Mouse (Mus musculus): ENCODE results near the gene Lin9.
A peak's percentile ranks its signal among the peaks of the same experiment; 100 is the strongest.
"Not testable (repeated sequence)": the region's sequence is repeated elsewhere in the genome, so short reads cannot be mapped to it uniquely, and the experiment has no call there.

The Lin9 gene

DNA sequence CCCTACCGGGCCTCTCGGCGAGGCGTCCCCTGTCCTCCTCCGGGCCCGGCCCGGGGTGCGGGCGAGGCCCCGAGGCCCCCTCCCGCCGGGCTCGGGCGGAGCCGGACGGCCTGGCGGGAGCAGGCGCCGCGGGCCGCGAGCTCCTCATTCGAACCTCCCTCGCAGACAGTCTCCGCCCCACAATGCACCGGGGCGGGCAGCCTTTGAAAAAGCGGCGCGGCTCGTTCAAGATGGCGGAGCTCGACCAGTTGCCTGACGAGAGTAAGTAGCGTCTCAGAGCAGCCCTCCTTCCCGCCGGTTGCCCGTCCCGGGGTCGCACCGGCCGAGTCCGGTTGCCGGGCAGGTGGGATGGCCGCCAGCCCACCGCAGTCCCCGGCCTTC lies at the start of gene Lin9:
TSS of gene Lin9 (plus strand) at position 14 of the 381 bp plus-strand sequence.
- DNase-seq (ENCODE audit: low read depth in 1 of 2, low spot score in 2 of 2), result peak; percentile 60 to 83

DNA sequence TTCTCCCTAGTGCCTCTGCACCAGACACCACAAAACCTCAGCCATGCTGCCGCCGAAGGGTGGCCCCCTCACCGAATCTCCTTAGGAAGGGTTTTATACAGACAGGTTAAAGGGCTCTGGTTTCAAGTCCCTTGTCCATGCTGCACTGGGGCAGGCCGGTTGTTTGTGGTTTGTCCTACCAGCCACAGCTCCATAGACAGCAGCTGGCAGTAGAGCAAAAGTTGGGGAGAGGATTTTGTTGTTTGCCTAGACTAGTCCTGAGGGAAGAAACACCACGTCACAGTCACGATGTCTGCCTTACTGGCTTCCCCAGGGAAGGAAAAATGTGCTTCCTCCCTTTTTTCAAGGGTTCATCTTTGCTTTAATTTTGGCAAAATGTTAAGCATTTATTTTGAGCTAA lies 40.4 kb upstream of the Lin9 start:
- DNase-seq (ENCODE audit: low read depth in 1 of 2, low spot score in 2 of 2), result no peak

DNA sequence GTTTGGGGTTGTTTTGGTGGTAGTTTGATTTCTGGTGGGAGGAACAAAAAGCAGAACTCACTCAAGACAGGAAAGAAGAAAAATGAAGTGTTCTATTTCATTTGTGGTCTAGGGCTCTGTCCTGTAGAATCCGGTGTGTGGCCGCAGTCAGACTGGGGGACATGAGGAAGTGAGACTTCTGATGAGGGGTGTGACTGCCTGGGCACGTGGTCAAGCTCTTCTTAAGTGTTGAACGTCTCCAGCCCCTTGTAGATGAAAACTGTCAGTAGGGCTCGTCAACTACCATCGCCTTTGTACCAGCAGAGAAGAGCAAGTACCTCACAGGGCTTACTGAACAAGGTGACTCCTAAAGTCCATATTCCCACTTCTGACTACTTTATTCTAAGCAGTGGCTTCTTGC lies 39.1 kb upstream of the Lin9 start:
- DNase-seq (ENCODE audit: low read depth in 1 of 2, low spot score in 2 of 2), result peak; percentile 47 to 56

GRCm38 (mm10) chr1:180604579-180604978 lies 36.4 kb upstream of the Lin9 start:
- DNase-seq (ENCODE audit: low read depth in 1 of 2, low spot score in 2 of 2), result no peak

DNA sequence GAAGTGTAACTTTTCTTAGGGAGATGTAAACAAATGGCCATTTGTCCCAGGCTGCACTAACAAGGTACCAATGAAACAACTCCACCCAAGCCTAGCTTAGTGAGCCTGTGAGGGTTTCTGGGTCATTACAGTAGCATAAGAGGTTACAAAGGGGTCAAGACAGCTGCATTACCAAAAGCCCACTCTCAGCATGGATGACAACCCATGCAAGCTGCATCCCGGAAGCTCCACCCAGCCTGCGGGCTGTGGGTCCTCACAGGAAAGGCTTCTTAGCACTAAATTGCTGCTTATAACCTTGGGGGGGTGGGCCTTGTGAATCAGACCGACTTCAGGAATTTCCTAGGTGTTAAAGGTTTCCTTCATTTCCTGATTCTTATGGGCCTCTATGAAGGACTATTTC lies 34.8 kb upstream of the Lin9 start:
- DNase-seq (ENCODE audit: low read depth in 1 of 2, low spot score in 2 of 2), result no peak

- no peak for DNase-seq (ENCODE audit: low read depth in 1 of 2, low spot score in 2 of 2)
These were observed 34.0 kb upstream of the Lin9 start for GRCm38 (mm10) chr1:180606796-180607577.

- DNase-seq (ENCODE audit: low read depth in 1 of 2, low spot score in 2 of 2), result no peak
These were observed 33.4 kb upstream of the Lin9 start for GRCm38 (mm10) chr1:180607578-180607879.

DNA sequence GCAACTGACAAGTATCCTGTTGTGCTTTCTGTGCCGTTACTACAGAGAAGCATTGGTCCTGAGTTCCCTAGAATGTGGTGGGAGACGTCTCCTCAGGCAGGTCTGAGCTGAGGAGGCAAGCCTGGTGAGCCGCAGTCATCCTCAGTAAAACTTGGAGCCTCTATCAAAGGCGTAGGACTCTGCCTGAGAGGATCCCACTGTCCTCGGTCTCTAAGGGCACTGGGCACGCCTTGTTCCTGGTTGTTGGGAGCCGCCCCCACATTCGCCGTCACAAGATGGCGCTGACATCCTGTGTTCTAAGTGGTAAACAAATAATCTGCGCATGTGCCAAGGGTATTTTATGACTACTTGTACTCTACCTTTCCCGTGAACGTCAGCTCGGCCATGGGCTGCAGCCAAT lies 29.1 kb upstream of the Lin9 start:
- not testable (repeated sequence) for DNase-seq (ENCODE audit: low read depth in 1 of 2, low spot score in 2 of 2)

GRCm38 (mm10) chr1:180616762-180617161 lies 24.2 kb upstream of the Lin9 start:
- DNase-seq (ENCODE audit: low read depth in 1 of 2, low spot score in 2 of 2), result no peak

GRCm38 (mm10) chr1:180622389-180622788 lies 18.6 kb upstream of the Lin9 start:
- no peak for DNase-seq (ENCODE audit: low read depth in 1 of 2, low spot score in 2 of 2)

DNA sequence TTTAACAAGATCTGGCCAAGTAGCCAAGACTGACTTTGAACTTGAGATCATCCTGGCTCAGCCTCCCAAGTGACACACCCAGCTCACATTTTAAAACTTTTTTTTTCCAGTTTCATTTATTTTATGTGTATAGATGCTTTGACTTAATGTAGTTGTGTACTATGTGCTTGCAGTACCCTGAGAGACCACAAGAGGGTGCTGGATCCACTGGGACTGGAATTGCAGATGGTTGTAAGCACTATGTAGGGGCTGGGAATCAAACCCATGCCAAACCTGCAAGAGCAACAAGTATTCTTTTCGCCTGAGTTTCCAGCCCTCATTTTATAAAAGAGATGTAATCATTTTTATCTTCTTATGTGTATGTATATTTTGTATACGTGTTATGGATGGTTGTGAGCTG lies 17.0 kb upstream of the Lin9 start:
- DNase-seq (ENCODE audit: low read depth in 1 of 2, low spot score in 2 of 2), result no peak

DNA sequence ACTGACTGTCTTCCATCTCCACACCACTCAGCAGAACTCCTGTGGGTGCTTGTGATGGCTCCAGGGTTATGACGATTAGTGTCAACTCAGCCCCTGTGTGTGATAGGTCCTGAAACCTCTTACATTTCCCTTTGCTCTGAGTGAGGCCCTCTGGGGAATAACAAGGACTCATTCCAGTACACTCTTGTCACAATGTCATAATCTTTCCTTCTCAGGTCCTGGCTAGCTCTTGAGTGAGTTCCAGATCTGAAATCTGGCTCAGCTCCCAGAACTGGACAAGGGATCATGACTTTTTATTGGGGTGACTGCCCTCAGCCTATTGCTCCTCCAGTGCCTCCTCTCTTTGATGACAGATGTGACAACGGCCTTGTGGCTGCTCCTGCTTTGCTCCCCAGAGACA lies 14.8 kb upstream of the Lin9 start:
- no peak for DNase-seq (ENCODE audit: low read depth in 1 of 2, low spot score in 2 of 2)

- DNase-seq (ENCODE audit: low read depth in 1 of 2, low spot score in 2 of 2), result not testable (repeated sequence)
These were observed 3.2 kb upstream of the Lin9 start for GRCm38 (mm10) chr1:180637796-180638195.

DNA sequence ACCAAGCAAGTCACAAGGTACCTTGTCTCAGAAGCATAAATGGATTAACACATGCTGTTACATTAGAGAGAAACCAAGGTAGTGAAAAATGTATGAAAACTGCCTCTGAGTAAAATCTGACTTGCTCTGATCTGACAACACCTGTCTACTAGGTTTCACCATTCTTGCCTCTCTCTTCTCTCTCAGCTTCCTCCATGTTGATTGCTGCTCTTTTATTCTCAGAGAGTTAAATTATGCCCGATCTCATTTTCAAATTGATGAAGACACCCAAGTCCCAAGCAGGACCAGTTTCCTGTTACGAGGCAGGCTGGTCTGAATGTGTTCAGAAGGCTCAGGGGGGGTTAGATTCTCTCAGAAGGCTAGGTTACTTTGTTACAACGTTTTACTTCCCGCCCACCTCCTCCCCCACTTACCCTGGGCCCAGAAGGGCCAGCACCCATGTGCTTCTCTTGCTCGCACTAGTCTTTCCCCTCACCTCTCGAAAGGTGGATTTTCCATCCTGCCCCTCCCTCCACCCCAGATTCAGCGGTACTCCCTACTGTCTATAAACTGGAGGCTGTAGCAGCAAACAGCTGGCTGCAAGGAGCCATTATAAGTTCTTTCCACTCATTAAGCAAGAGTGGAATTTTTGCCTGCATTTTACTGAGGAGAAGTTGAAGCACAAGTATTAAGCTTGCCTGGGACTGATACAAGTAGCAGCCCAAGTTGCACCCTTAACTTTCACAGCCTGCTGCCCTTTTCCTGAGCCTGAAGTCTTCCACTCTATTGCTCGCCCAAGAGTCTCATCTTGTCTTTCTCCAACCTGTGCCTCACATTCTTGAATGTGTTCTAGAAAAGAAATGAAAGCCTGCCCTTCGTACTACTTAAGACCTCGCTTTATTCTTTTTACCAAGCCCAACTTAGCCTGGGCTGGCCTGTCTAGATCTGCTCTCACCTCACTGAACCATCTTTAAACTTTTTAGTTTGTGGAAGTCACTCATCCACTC lies 1.2 kb upstream of the Lin9 start:
- DNase-seq (ENCODE audit: low read depth in 1 of 2, low spot score in 2 of 2), result no peak

DNA sequence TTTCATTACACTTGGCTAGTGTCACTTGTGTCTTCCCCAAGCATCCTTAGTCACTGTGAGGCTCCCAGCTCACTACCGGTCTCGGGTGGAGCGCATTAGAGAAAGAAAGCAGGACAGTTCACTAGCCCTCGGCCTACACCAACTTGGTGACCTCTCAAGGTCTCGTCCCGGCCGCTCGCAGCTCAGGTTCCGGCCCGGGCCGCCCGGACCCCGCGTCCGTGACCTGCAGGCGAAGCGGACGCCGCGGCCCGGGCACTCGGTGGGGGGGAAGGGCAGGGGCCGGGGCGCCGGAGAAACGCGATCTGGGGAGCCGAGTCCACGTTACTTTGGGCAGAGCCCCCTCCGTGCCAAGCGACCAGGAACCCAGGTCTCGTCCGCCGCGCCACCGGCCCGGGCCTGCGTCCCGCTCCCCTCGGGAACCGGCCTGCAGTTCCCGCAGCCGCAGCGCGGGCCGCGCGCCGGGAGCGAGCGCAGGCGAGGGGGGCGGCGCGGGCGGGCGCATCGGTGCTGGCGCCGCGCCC lies 285 bp upstream of the Lin9 start:
- peak in 1 of 2 experiments; percentile 11 for DNase-seq (ENCODE audit: low read depth in 1 of 2, low spot score in 2 of 2)

GRCm38 (mm10) chr1:180641518-180642227 lies 723 bp downstream of the Lin9 start:
- DNase-seq (ENCODE audit: low read depth in 1 of 2, low spot score in 2 of 2), result no peak

DNA sequence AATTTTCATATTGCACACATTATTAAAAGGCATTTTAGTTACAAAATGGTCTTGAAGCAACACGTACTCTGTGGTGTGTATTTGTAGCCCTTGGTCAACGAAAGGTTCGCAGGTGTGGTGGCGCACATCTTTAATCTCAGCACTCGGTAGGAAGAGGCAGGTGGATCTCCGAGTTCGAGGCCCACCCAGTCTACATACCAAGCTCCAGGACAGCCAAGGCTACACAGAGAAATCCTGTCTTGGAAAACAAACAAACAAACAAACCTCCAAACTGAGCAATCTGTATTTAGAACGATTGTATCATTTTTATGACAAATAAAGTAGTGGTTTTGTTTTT lies 1.2 kb downstream of the Lin9 start:
- no peak for DNase-seq (ENCODE audit: low read depth in 1 of 2, low spot score in 2 of 2)

DNA sequence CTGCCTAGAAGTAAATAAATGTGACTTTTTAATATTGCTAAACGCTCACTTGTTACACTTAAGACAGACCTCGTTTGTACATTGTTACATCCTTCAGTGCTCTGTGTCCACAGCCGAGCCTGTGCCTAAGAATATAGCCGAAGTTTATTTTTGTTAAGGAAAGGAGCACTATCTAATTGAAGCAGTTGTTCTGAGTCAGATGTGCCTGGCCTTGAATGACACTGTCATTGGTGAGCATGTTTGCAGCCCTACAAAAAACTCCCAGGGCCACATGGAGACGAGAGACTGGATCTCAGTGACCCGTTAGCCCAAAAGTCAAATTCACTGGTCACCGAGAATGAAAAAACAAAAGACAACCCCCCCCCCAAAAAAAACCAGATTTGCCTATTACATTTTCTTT lies 50.3 kb downstream of the Lin9 start:
- DNase-seq (ENCODE audit: low read depth in 1 of 2, low spot score in 2 of 2), result no peak

- DNase-seq (ENCODE audit: low read depth in 1 of 2, low spot score in 2 of 2), result no peak
These were observed 55.8 kb downstream of the Lin9 start, which contains the start of gene Mixl1 for GRCm38 (mm10) chr1:180696626-180697352. TSS of gene Mixl1 (minus strand) at chr1:180697034.

DNA sequence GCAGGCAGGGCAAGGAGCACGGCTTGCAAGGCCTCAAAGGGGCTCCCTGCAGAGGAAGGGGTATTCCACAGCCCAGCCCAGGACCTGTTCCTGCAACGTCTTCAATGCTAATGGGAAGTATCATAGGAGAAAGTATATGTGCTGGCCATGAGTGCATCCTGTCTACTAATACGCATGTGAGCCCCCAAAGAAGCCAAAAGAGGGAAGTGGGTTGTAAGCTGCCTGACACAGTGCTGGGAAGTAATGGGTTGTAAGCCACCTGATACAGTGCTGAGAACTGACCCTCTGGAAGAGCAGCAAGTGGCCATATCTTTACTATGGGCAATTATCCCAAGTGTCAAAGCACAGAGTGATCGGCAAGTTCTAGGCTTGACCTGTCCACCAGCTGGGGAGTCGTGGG lies 57.1 kb downstream of the Lin9 start:
- no peak for DNase-seq (ENCODE audit: low read depth in 1 of 2, low spot score in 2 of 2)

- DNase-seq (ENCODE audit: low read depth in 1 of 2, low spot score in 2 of 2), result no peak
These were observed 62.5 kb downstream of the Lin9 start for GRCm38 (mm10) chr1:180703400-180703799.

Data from monocyte, adult 2 months (primary cell).